Mouse (Mus musculus): Measurements from ENCODE around the gene Fam69a. TPM values are rescaled to one million over a fixed set of nuclear protein-coding genes. Genes with fewer than 3 reads are reported as not detected.
"Not testable (repeated sequence)": the region's sequence is repeated elsewhere in the genome, so short reads cannot be mapped to it uniquely, and the experiment has no call there.

Gene Fam69a
- polyA plus RNA-seq, 1 experiment = 7.0 TPM

GRCm38 (mm10) chr5:107901014-107901615 is 85.8 kb downstream of the Fam69a start:
- DNase-seq = no peak
- Histone ChIP-seq H3K27ac (ENCODE audit: insufficient read depth, low read depth, low read length) (0 out of 2 replicates have a peak overlapping the region, but pooled peaks have one; percentile 37), H3K27me3 (replicated peaks; ENCODE audit: control insufficient read depth, insufficient read depth, low read length) (no peaks in the 10 kb centered on the region), H3K4me1 (ENCODE audit: control insufficient read depth, insufficient read depth, low read length) (peaks cover 3% of the 10 kb centered on the region; the same call in 1 of the 2 replicates), H3K4me3 (ENCODE audit: insufficient read depth, low read depth, low read length) (peak overlapping the region; percentile 97), H3K36me3 (ENCODE audit: control insufficient read depth, insufficient read depth, low read length) (peaks cover 14% of the 10 kb centered on the region)
- WGBS = under 1% methylated on average over 23 of the region's 23 CpGs
- TF ChIP-seq CTCF (conservative IDR thresholded peaks at IDR 0.05; ENCODE audit: insufficient read depth, insufficient read length, low read depth, low read length) (no peak), POLR2A (IDR thresholded peaks at IDR 0.05; ENCODE audit: low read depth, low read length) (no peak)

GRCm38 (mm10) chr5:107900206-107901013 is 86.5 kb downstream of the Fam69a start, which contains the start of gene Rpl5:
Gene Rpl5, plus strand, starts transcription at chr5:107900502.
- H3K36me3 ChIP-seq (ENCODE audit: control insufficient read depth, insufficient read depth, low read length) = peaks cover 11% of the 10 kb centered on the region
- H3K4me1 ChIP-seq (ENCODE audit: control insufficient read depth, insufficient read depth, low read length) = peaks cover 3% of the 10 kb centered on the region; the same call in 1 of the 2 replicates
- H3K4me3 ChIP-seq (ENCODE audit: insufficient read depth, low read depth, low read length) = peak within 1 kb of the TSS; percentile 97
- TF ChIP-seq POLR2A (IDR thresholded peaks at IDR 0.05; ENCODE audit: low read depth, low read length) (peak; percentile 95), CTCF (conservative IDR thresholded peaks at IDR 0.05; ENCODE audit: insufficient read depth, insufficient read length, low read depth, low read length) (peak; percentile 95)
- WGBS = 4% methylated on average over 66 of the region's 66 CpGs
- peak; percentile 97 for DNase-seq
- H3K27ac ChIP-seq (ENCODE audit: insufficient read depth, low read depth, low read length) = peak within 1 kb of the TSS; percentile 37
- H3K27me3 ChIP-seq (replicated peaks; ENCODE audit: control insufficient read depth, insufficient read depth, low read length) = no peaks in the 10 kb centered on the region

GRCm38 (mm10) chr5:107896265-107896664 is 90.6 kb downstream of the Fam69a start:
- Histone ChIP-seq H3K36me3 (ENCODE audit: control insufficient read depth, insufficient read depth, low read length) (no peaks in the 10 kb centered on the region), H3K27ac (ENCODE audit: insufficient read depth, low read depth, low read length) (no peak overlapping the region), H3K4me3 (ENCODE audit: insufficient read depth, low read depth, low read length) (no peak overlapping the region), H3K27me3 (replicated peaks; ENCODE audit: control insufficient read depth, insufficient read depth, low read length) (no peaks in the 10 kb centered on the region), H3K4me1 (ENCODE audit: control insufficient read depth, insufficient read depth, low read length) (0 out of 2 replicates have a peak, but pooled peaks cover under 1% of the 10 kb centered on the region)
- no peak for DNase-seq
- TF ChIP-seq POLR2A (IDR thresholded peaks at IDR 0.05; ENCODE audit: low read depth, low read length) (no peak), CTCF (conservative IDR thresholded peaks at IDR 0.05; ENCODE audit: insufficient read depth, insufficient read length, low read depth, low read length) (no peak)
- WGBS = 60% methylated on average over 1 of the region's 1 CpGs

- Histone ChIP-seq H3K4me3 (ENCODE audit: insufficient read depth, low read depth, low read length) (no peak overlapping the region), H3K36me3 (ENCODE audit: control insufficient read depth, insufficient read depth, low read length) (no peaks in the 10 kb centered on the region), H3K27me3 (replicated peaks; ENCODE audit: control insufficient read depth, insufficient read depth, low read length) (no peaks in the 10 kb centered on the region), H3K27ac (ENCODE audit: insufficient read depth, low read depth, low read length) (no peak overlapping the region), H3K4me1 (ENCODE audit: control insufficient read depth, insufficient read depth, low read length) (no peaks in the 10 kb centered on the region; the same call in 1 of the 2 replicates)
- WGBS = 79% methylated on average over 7 of the region's 7 CpGs
- TF ChIP-seq CTCF (conservative IDR thresholded peaks at IDR 0.05; ENCODE audit: insufficient read depth, insufficient read length, low read depth, low read length) (no peak), POLR2A (IDR thresholded peaks at IDR 0.05; ENCODE audit: low read depth, low read length) (no peak)
- no peak for DNase-seq
These were observed 92.2 kb downstream of the Fam69a start for GRCm38 (mm10) chr5:107894676-107895075.

- WGBS = 60% methylated on average over 1 of the region's 1 CpGs
- H3K4me1 ChIP-seq (ENCODE audit: control insufficient read depth, insufficient read depth, low read length); H3K27me3 ChIP-seq (replicated peaks; ENCODE audit: control insufficient read depth, insufficient read depth, low read length); H3K27ac ChIP-seq (ENCODE audit: insufficient read depth, low read depth, low read length); H3K4me3 ChIP-seq (ENCODE audit: insufficient read depth, low read depth, low read length); H3K36me3 ChIP-seq (ENCODE audit: control insufficient read depth, insufficient read depth, low read length): not testable (repeated sequence)
- peak; percentile 40 for DNase-seq
These were observed 95.4 kb downstream of the Fam69a start for GRCm38 (mm10) chr5:107891515-107891914.

GRCm38 (mm10) chr5:107889994-107890888 is 96.6 kb downstream of the Fam69a start:
- H3K27ac ChIP-seq (ENCODE audit: insufficient read depth, low read depth, low read length) = peak overlapping the region; percentile 77
- no peaks in the 10 kb centered on the region for H3K36me3 ChIP-seq (ENCODE audit: control insufficient read depth, insufficient read depth, low read length)
- TF ChIP-seq CTCF (conservative IDR thresholded peaks at IDR 0.05; ENCODE audit: insufficient read depth, insufficient read length, low read depth, low read length) = no peak
- no peak for TF ChIP-seq POLR2A (IDR thresholded peaks at IDR 0.05; ENCODE audit: low read depth, low read length)
- no peaks in the 10 kb centered on the region for H3K27me3 ChIP-seq (replicated peaks; ENCODE audit: control insufficient read depth, insufficient read depth, low read length)
- DNase-seq = peak; percentile 92
- H3K4me3 ChIP-seq (ENCODE audit: insufficient read depth, low read depth, low read length) = no peak overlapping the region
- H3K4me1 ChIP-seq (ENCODE audit: control insufficient read depth, insufficient read depth, low read length) = peaks cover 2% of the 10 kb centered on the region; the same call in 1 of the 2 replicates
- whole genome bisulfite sequencing = 39% methylated on average over 9 of the region's 9 CpGs

Data from kidney, adult 2 months (tissue).